Mouse (Mus musculus) CH12F3 (cell line): ENCODE measurements at regions not wholly inside any gene's neighbourhood (a gene's known extent, or its start where the extent isn't known, plus 50 kb on each side); places are given as distances from the start of the nearest gene placed in this dataset.

Experiments used
- in situ Hi-C: fragments of 300-500 bp; cut with MboI; formaldehyde crosslinking; loops from 2 replicates; pipeline ENCODE4 v1.14.3; 2020; ENCODE audit warnings: low sequenced_read_pairs

- in situ Hi-C loops: no loop called here
Observed at GRCm38 (mm10) chr9:85455382-85455781, 128.2 kb upstream of the Tent5a start.

- in situ Hi-C loops: no loop called here
Observed at GRCm38 (mm10) chr9:85452196-85452857, 125.2 kb upstream of the Tent5a start.

GRCm38 (mm10) chr9:85451349-85451748 is 124.2 kb upstream of the Tent5a start:
- in situ Hi-C loops: no loop called here

- in situ Hi-C loops: no loop called here
Observed at GRCm38 (mm10) chr9:85450877-85451276, 123.7 kb upstream of the Tent5a start.

- in situ Hi-C loops: no loop called here
Observed at GRCm38 (mm10) chr9:85449493-85449892, 122.3 kb upstream of the Tent5a start.

- in situ Hi-C loops: no loop called here
Observed at GRCm38 (mm10) chr9:85442761-85443505, 115.8 kb upstream of the Tent5a start.

GRCm38 (mm10) chr9:85439664-85440063 is 112.5 kb upstream of the Tent5a start:
- in situ Hi-C loops: no loop called here

GRCm38 (mm10) chr9:85432220-85432619 is 105.1 kb upstream of the Tent5a start:
- in situ Hi-C loops: no loop called here

GRCm38 (mm10) chr9:85426809-85427208 is 99.7 kb upstream of the Tent5a start:
- in situ Hi-C loops: no loop called here

GRCm38 (mm10) chr9:85423908-85424307 is 96.8 kb upstream of the Tent5a start:
- in situ Hi-C loops: no loop called here

GRCm38 (mm10) chr9:85414391-85414790 is 87.2 kb upstream of the Tent5a start:
- in situ Hi-C loops: no loop called here

GRCm38 (mm10) chr9:85413813-85414212 is 86.7 kb upstream of the Tent5a start:
- in situ Hi-C loops: no loop called here

GRCm38 (mm10) chr9:85410643-85411296 is 83.6 kb upstream of the Tent5a start:
- in situ Hi-C loops: no loop called here

- in situ Hi-C loops: no loop called here
Observed at GRCm38 (mm10) chr9:85409974-85410506, 82.9 kb upstream of the Tent5a start.

GRCm38 (mm10) chr9:85408461-85408860 is 81.3 kb upstream of the Tent5a start:
- in situ Hi-C loops: no loop called here

GRCm38 (mm10) chr9:85407592-85407991 is 80.4 kb upstream of the Tent5a start:
- in situ Hi-C loops: no loop called here

- in situ Hi-C loops: no loop called here
Observed at GRCm38 (mm10) chr9:85401736-85402135, 74.6 kb upstream of the Tent5a start.

- in situ Hi-C loops: no loop called here
Observed at GRCm38 (mm10) chr9:85400600-85401313, 73.6 kb upstream of the Tent5a start.

GRCm38 (mm10) chr9:85394975-85395374 is 67.8 kb upstream of the Tent5a start:
- in situ Hi-C loops: no loop called here

- in situ Hi-C loops: no loop called here
Observed at GRCm38 (mm10) chr9:85391283-85391682, 64.1 kb upstream of the Tent5a start.

GRCm38 (mm10) chr9:85388775-85389393 is 61.7 kb upstream of the Tent5a start:
- in situ Hi-C loops: no loop called here
